Mouse (Mus musculus): Measurements from ENCODE around the gene Epb41l2.

- TF ChIP-seq CTCF (IDR thresholded peaks at IDR 0.05; ENCODE audit: extremely low read depth, insufficient read depth, insufficient read length, insufficient replicate concordance) (no peak), POLR2A (IDR thresholded peaks at IDR 0.05; ENCODE audit: low read depth, low read length) (no peak)
Observed at GRCm38 (mm10) chr10:25430862-25431261, 71.3 kb downstream of the Epb41l2 start.

Measured in spleen, adult 2 months (tissue).